Mouse (Mus musculus) spleen, adult 2 months (tissue): ENCODE results near the gene Sf3b5.

ENCODE experiments used
- CTCF ChIP-seq: fragments of 200-500 bp; IDR thresholded peaks from 2 replicates; pipeline ENCODE4 v1.5.1; 2011; ENCODE audit warnings: mild to moderate bottlenecking, inconsistent platforms; ENCODE audit not compliant: insufficient read depth, insufficient read length, insufficient replicate concordance; ENCODE audit errors: extremely low read depth
- POLR2A ChIP-seq: fragments of 200-500 bp; IDR thresholded peaks from 2 replicates; pipeline ENCODE4 v1.6.1; 2011; ENCODE audit warnings: low read depth, low read length, inconsistent platforms

- TF ChIP-seq CTCF (no peak), POLR2A (no peak)
Observed at GRCm38 (mm10) chr10:13008737-13009121, 3.6 kb downstream of the Sf3b5 start.
